Mouse (Mus musculus): ENCODE measurements around the gene Zfp953. TPM values are rescaled to one million over a fixed set of nuclear protein-coding genes. Genes with fewer than 3 reads are reported as not detected.
A peak's percentile ranks its signal among the peaks of the same experiment; 100 is the strongest.
"Not testable (repeated sequence)": the region's sequence is repeated elsewhere in the genome, so short reads cannot be mapped to it uniquely, and the experiment has no call there.

Zfp953 gene
- polyA plus RNA-seq (2015; fragmentation: Nextera tagmentation; extraction: Ambion mirVana), result 0.55 and 0.70 TPM in 2 replicates

- no peak within 1 kb of the TSS for H3K27ac ChIP-seq
- ATAC-seq, result peak; percentile 98
These were observed at the start of gene Zfp953, which contains the start of gene Gm28044 for GRCm38 (mm10) chr13:67360131-67360744. Gene Zfp953, minus strand, starts transcription at chr13:67360605. Gene Gm28044, minus strand, starts transcription at chr13:67360536.

DNA sequence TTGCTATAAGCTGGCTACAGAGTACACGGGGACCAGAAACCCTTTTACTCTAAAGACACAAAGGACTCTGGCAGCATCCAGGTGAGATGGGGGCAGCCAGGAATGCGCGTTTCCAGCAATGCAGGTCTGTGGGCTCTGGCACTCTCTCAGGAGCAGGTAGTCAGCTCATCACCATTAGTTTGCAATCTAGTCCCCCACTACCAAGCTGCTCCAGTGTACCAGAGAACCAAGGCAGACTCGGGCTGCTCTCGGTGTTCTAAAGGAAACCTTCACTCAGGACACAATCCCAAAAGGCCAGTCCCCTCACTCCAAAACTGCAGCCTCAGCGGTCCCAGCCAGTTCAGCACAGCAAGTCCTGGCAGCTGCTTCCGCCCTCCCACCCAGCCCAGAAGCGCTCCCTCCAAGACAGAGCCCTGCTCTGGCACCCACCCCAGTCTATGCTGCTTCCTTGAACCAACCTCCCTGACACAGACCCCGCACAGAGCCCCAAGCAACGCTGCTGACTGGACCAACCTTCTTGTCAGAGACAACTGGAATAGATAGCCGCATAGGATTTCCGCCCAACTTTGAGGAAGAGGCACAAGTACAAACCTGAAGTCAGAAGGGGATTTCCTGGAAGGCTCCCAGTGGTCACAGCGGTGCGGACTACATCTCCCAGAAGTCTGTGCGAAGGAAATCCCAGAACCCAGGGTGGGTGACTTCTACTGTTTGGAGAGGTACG, 38.9 kb upstream of the Zfp953 start, which contains the start of gene Zfp429:
Zfp429 (minus strand) TSS at position 637 of the 721 bp plus-strand sequence.
- not testable (repeated sequence) for H3K27me3 ChIP-seq; H3K27ac ChIP-seq; H3K9me3 ChIP-seq (replicated peaks); H3K36me3 ChIP-seq (ENCODE audit: poor library complexity, severe bottlenecking); H3K4me1 ChIP-seq
- Histone ChIP-seq H3K9ac (peak within 1 kb of the TSS; percentile 51; the same call in 1 of the 2 replicates), H3K4me3 (peak within 1 kb of the TSS; percentile 60), H3K4me2 (peak within 1 kb of the TSS; percentile 59)
- ATAC-seq, result peak; percentile 96
- WGBS, result 4% methylated on average over 16 of the region's 16 CpGs

More at GRCm38 (mm10) chr13:67360131-67360744, at the start of gene Zfp953, which contains the start of gene Gm28044:
- Histone ChIP-seq H3K27me3 (no peaks in the 10 kb centered on the region), H3K36me3 (ENCODE audit: poor library complexity, severe bottlenecking) (no peaks in the 10 kb centered on the region), H3K4me1 (peaks cover 13% of the 10 kb centered on the region), H3K4me3 (peak within 1 kb of the TSS; percentile 66), H3K9me3 (replicated peaks) (no peaks in the 10 kb centered on the region), H3K9ac (peak within 1 kb of the TSS; percentile 67), H3K4me2 (peak within 1 kb of the TSS; percentile 70)
- 1% methylated on average over 15 of the region's 15 CpGs for WGBS

GRCm38 (mm10) chr13:67376255-67376654, 15.8 kb upstream of the Zfp953 start:
- H3K4me1 ChIP-seq; H3K36me3 ChIP-seq (ENCODE audit: poor library complexity, severe bottlenecking); H3K27me3 ChIP-seq; H3K9me3 ChIP-seq (replicated peaks); H3K4me3 ChIP-seq; H3K27ac ChIP-seq; H3K4me2 ChIP-seq; H3K9ac ChIP-seq: not testable (repeated sequence)
- ATAC-seq, result 0 out of 2 replicates have a peak, but pooled peaks have one; percentile 27
- 48% methylated on average over 3 of the region's 3 CpGs for WGBS

- H3K4me3 ChIP-seq, result peak within 1 kb of the TSS; percentile 36
- not testable (repeated sequence) for H3K9me3 ChIP-seq (replicated peaks); H3K27ac ChIP-seq; H3K9ac ChIP-seq; H3K36me3 ChIP-seq (ENCODE audit: poor library complexity, severe bottlenecking); H3K27me3 ChIP-seq; H3K4me1 ChIP-seq
- WGBS, result 23% methylated on average over 15 of the region's 15 CpGs
- ATAC-seq, result peak; percentile 91
- H3K4me2 ChIP-seq, result peak within 1 kb of the TSS; percentile 56
These were observed 14.9 kb upstream of the Zfp953 start, which contains the start of the genes Gm28041 and Zfp456 for GRCm38 (mm10) chr13:67375050-67375911. Gene Gm28041, minus strand, starts transcription at chr13:67375733. Gene Zfp456, minus strand, starts transcription at chr13:67375810.

GRCm38 (mm10) chr13:67351854-67352253, 8.6 kb downstream of the Zfp953 start:
- H3K27me3 ChIP-seq, result no peaks in the 10 kb centered on the region
- H3K4me1 ChIP-seq, result no peaks in the 10 kb centered on the region
- no peaks in the 10 kb centered on the region for H3K36me3 ChIP-seq (ENCODE audit: poor library complexity, severe bottlenecking)
- no peak overlapping the region for H3K4me2 ChIP-seq
- no peak overlapping the region for H3K27ac ChIP-seq
- no peak overlapping the region for H3K9ac ChIP-seq
- no peak overlapping the region for H3K4me3 ChIP-seq
- H3K9me3 ChIP-seq (replicated peaks), result no peaks in the 10 kb centered on the region
- no peak for ATAC-seq

GRCm38 (mm10) chr13:67343422-67343821, 17.0 kb downstream of the Zfp953 start:
- WGBS, result 93% methylated on average over 2 of the region's 2 CpGs
- Histone ChIP-seq H3K4me2 (no peak overlapping the region), H3K27me3 (no peaks in the 10 kb centered on the region), H3K9ac (no peak overlapping the region), H3K4me3 (no peak overlapping the region), H3K9me3 (replicated peaks) (no peaks in the 10 kb centered on the region), H3K36me3 (ENCODE audit: poor library complexity, severe bottlenecking) (no peaks in the 10 kb centered on the region), H3K4me1 (no peaks in the 10 kb centered on the region), H3K27ac (no peak overlapping the region)
- no peak for ATAC-seq

DNA sequence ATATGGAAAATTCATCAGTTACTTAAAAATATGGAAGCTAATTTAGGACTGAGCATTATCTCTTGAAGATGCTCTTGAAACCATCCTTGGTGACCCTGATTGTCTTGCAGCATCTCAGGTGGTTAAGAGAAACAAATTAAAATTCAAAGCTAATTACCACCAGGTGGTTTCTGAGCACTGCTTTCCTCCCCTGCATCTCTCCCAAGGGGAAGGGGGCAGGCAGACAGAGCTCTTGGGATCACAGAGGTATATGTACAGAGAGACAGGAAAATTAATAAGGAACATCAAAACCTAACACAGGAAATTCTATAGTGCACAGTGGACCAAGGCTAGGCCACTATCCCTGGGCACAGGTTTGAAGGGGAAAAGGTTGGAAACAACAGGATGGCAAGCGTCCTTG, 27.5 kb downstream of the Zfp953 start:
- Histone ChIP-seq H3K27me3 (no peaks in the 10 kb centered on the region), H3K27ac (no peak overlapping the region), H3K4me2 (peak overlapping the region; percentile 69), H3K4me3 (peak overlapping the region; percentile 56), H3K36me3 (ENCODE audit: poor library complexity, severe bottlenecking) (no peaks in the 10 kb centered on the region), H3K4me1 (peaks cover 4% of the 10 kb centered on the region; the same call in 1 of the 2 replicates), H3K9ac (peak overlapping the region; percentile 62), H3K9me3 (replicated peaks) (no peaks in the 10 kb centered on the region)
- 71% methylated on average over 1 of the region's 1 CpGs for WGBS
- ATAC-seq, result peak; percentile 65

DNA sequence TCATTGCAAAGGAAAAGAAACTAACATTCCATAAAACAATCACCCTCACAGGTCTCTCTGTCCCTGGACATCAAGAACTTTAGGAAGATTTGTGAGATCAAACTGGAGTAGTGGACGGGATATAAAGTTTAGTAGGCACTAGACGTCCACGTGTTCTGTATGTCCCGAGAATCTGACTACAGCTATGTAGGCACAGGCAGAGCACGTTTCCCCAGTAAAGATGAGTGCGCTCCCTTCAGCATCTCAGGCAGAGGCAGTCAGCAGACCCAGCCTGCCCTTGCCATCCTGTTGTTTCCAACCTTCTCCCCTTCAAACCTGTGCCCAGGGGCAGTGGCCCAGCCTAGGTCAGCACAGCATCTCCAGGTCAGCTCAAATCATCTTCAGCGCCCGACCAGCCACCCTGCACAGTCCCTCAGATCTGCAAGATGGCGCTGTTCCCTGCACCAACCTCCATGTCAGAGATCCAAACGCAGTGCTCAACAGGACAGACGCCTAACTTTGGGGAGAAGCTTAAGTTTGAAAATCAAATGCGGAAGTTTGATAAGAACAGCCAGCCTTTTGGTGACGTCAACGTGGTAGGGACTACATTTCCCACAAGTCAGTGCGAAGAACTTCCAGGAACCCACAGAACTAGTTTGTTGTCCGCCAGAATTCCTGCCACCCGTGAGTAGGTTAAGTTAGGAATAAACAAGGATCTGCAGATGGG, 28.2 kb downstream of the Zfp953 start, which contains the start of gene Zfp595:
Zfp595 (minus strand) TSS at position 552 of the 706 bp plus-strand sequence.
- H3K4me1 ChIP-seq, result peaks cover 4% of the 10 kb centered on the region; the same call in 1 of the 2 replicates
- peak within 1 kb of the TSS; percentile 62 for H3K9ac ChIP-seq
- no peaks in the 10 kb centered on the region for H3K27me3 ChIP-seq
- WGBS, result 18% methylated on average over 17 of the region's 17 CpGs
- peak within 1 kb of the TSS; percentile 56 for H3K4me3 ChIP-seq
- H3K9me3 ChIP-seq (replicated peaks), result no peaks in the 10 kb centered on the region
- peak; percentile 94 for ATAC-seq
- H3K36me3 ChIP-seq (ENCODE audit: poor library complexity, severe bottlenecking), result no peaks in the 10 kb centered on the region
- peak within 1 kb of the TSS; percentile 69 for H3K4me2 ChIP-seq
- H3K27ac ChIP-seq, result no peak within 1 kb of the TSS

- Histone ChIP-seq H3K4me1 (peaks cover 10% of the 10 kb centered on the region), H3K9ac (peak overlapping the region; percentile 79; the same call in 1 of the 2 replicates), H3K4me3 (peak overlapping the region; percentile 69), H3K27ac (no peak overlapping the region; the same call in 1 of the 2 replicates), H3K36me3 (ENCODE audit: poor library complexity, severe bottlenecking) (no peaks in the 10 kb centered on the region), H3K4me2 (peak overlapping the region; percentile 93), H3K27me3 (no peaks in the 10 kb centered on the region), H3K9me3 (replicated peaks) (no peaks in the 10 kb centered on the region; the same call in 1 of the 2 replicates)
- ATAC-seq, result peak; percentile 73
- 30% methylated on average over 5 of the region's 5 CpGs for WGBS
These were observed 53.7 kb downstream of the Zfp953 start for GRCm38 (mm10) chr13:67306718-67307117.

GRCm38 (mm10) chr13:67305822-67306672, 54.4 kb downstream of the Zfp953 start, which contains the start of gene Zfp457:
Gene Zfp457, minus strand, starts transcription at chr13:67306485.
- Histone ChIP-seq H3K27me3 (no peaks in the 10 kb centered on the region), H3K36me3 (ENCODE audit: poor library complexity, severe bottlenecking) (no peaks in the 10 kb centered on the region)
- ATAC-seq, result peak; percentile 100

More at GRCm38 (mm10) chr13:67305822-67306672, 54.4 kb downstream of the Zfp953 start, which contains the start of gene Zfp457:
- H3K4me3 ChIP-seq, result peak within 1 kb of the TSS; percentile 69
- H3K9me3 ChIP-seq (replicated peaks), result no peaks in the 10 kb centered on the region
- 11% methylated on average over 16 of the region's 16 CpGs for WGBS
- H3K4me1 ChIP-seq, result peaks cover 10% of the 10 kb centered on the region
- H3K9ac ChIP-seq, result peak within 1 kb of the TSS; percentile 79
- no peak within 1 kb of the TSS; the same call in 1 of the 2 replicates for H3K27ac ChIP-seq
- peak within 1 kb of the TSS; percentile 93 for H3K4me2 ChIP-seq
